Mouse (Mus musculus) neutrophil, adult 83 days (primary cell): ENCODE results near the gene Rbpj. TPM values are rescaled to one million over a fixed set of nuclear protein-coding genes. Genes with fewer than 3 reads are reported as not detected.

Experiments
- total RNA-seq, 2 experiments: library from RNA; stranded (reverse); gene quantifications; one replicate each; pipeline ENCODE4 v1.2.4; 2023

Rbpj gene
- 10 to 100 TPM; 46.7 to 51.8 TPM for total RNA-seq

GRCm38 (mm10) chr5:53465883-53466282 is at the start of gene Rbpj:
TSS of gene Rbpj (plus strand) at chr5:53466152.

Other genes starting within 250 kb of the Rbpj start
- 10 to 100 TPM; 24.6 to 26.1 TPM for gene Smim20, start 199.1 kb upstream of the Rbpj start, total RNA-seq
- not detected for gene Cckar, start 241.6 kb downstream of the Rbpj start, total RNA-seq